Mouse (Mus musculus): ENCODE results near the gene Zfp853. TPM values are rescaled to one million over a fixed set of nuclear protein-coding genes. Genes with fewer than 3 reads are reported as not detected.

The Zfp853 gene
- total RNA-seq, 2 experiments from 2014 or later, result 0.66 to 0.75 TPM

DNA sequence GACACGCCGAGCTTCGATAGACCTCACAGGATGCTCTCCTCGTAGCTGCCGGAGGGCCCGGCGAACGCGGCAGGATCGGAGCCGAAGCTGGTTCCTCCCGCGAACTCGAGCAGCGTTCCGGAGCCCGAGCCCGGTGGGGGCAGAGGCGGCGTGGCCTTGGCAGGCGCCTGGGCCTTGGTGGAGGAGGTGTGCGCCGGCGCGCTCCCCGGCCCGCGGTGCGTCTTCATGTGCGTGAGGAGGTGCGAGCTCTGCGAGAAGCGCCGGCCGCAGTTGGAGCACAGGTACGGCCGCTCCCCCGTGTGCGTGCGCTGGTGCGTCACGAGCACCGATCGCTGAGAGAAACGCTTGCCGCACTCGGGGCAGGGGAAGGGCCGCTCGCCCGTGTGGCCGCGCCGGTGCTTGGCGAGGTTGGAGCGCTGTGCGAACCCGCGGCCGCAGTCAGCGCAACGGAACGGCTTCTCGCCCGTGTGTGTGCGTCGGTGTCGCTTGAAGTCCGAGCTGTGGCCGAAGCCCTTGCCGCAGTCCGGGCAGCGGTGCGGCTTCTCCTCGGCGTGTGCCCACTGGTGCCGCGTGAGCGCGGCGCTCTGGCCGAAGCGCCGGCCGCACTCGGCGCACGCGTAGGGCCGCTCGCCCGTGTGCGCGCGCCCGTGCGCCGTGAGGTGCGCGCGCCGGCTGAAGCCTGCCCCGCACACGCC is 40.1 kb downstream of the Zfp853 start:
- DNase-seq, result peak; percentile 20

DNA sequence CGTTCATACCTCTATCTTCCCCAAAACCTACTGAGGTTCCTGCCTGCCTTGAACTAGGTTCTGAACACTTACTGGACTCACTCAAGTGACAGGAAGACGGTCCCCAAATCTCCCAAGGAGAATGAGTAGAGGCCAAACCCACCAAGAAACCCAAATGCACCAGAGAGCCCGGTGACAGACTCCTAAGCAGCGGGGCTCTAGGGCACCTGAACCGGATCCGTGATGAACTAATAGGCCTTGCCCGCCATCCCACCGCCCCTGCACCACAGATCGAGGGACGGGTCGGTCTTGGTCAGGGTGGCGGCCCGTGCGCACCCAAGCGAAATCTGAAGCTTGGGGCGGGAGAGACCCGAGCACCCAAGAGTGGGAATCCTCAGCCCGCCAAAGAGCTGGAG is 40.6 kb downstream of the Zfp853 start:
- DNase-seq, result no peak

DNA sequence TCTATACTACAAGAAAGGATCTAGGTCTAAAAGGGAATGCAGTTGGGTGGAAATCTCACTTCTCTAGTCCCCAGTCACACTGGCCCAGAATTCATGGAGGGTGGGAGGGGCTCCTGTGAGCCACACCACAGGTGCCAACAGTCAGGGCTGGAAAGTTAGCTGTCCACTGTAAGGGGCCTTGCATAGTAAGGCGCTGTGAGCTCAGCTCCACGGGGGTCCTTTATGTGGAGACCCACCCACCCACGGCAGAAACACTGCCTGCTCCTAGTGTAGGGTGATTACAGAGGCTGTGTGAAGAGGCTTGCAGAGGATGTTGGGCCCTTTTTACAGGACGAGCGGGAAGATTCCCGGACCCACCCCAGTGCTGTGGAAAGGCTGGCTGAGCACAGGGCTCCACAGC is 41.4 kb downstream of the Zfp853 start:
- no peak for DNase-seq

DNA sequence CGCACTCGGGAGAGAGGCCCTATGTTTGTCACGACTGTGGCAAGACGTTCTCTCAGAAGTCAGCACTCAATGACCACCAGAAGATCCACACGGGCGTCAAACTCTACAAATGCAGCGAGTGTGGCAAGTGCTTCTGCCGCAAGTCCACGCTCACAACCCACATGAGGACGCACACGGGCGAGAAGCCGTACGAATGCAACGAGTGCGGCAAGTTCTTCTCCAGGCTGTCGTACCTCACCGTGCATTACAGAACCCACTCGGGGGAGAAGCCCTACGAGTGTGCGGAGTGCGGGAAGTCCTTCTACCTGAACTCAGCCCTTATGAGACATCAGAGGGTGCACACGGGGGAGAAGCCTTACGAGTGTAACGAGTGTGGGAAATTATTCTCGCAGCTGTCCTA is 48.5 kb downstream of the Zfp853 start:
- no peak for DNase-seq

Other genes with a start within 250 kb of the Zfp853 start
- gene Rnf216, start 180.6 kb downstream of the Zfp853 start, total RNA-seq (2021), result 10 to 100 TPM; 22.1 to 25.9 TPM
- not detected for gene Olfr718-ps1, start 146.0 kb downstream of the Zfp853 start, total RNA-seq (2021)
- 1 to 10 TPM; 6.9 to 8.6 TPM for gene Rbak, start 112.8 kb downstream of the Zfp853 start, total RNA-seq (2021)
- not detected for gene Spdye4b, start 112.6 kb downstream of the Zfp853 start, total RNA-seq (2021)
- gene Spdye4a, start 66.7 kb downstream of the Zfp853 start, total RNA-seq (2021), result not detected
- gene Zfp12, start 58.5 kb downstream of the Zfp853 start, total RNA-seq (2021), result 10 to 100 TPM; 10.5 to 11.6 TPM
- gene Zfp316, start 23.6 kb downstream of the Zfp853 start, total RNA-seq (2021), result 1 to 10 TPM; 4.4 to 4.5 TPM
- gene E130309D02Rik, start 21.7 kb upstream of the Zfp853 start, total RNA-seq (2021), result 10 to 100 TPM; 10.6 to 11.6 TPM
- gene Zdhhc4, start 35.6 kb upstream of the Zfp853 start, total RNA-seq (2021), result 10 to 100 TPM; 35.0 to 37.5 TPM
- under 1 TPM; 0.05 to 0.11 TPM for gene Grid2ip, start 63.7 kb upstream of the Zfp853 start, total RNA-seq (2021)
- 100 to 1,000 TPM in 1 of 2 experiments, 10 to 100 TPM in 1; 89.0 to 110 TPM for gene Kdelr2, start 110.2 kb upstream of the Zfp853 start, total RNA-seq (2021)
- gene Daglb, start 171.0 kb upstream of the Zfp853 start, total RNA-seq (2021), result 1 to 10 TPM; 4.2 to 5.7 TPM
- gene Rac1, start 234.4 kb upstream of the Zfp853 start, total RNA-seq (2021), result 100 to 1,000 TPM; 237 to 250 TPM

Measured in gastrocnemius, postnatal 10 days (tissue).